Mouse (Mus musculus) intestine, embryonic 14.5 days (tissue): ENCODE results near the gene Methig1. TPM values are rescaled to one million over a fixed set of nuclear protein-coding genes. Genes with fewer than 3 reads are reported as not detected.

ENCODE experiments used
- ATAC-seq: fragments of 200-750 bp; cut with Nextera tagmentation; replicated peaks from 2 replicates; pipeline ENCODE4 v1.8.0; 2017; ENCODE audit warnings: low read depth, moderate number of reproducible peaks, moderate TSS enrichment, moderate library complexity; ENCODE audit not compliant: low FRiP score, low TSS enrichment
- DNase-seq: peaks from one replicate; pipeline ENCODE4 v3.0.0-alpha.2; 2018; ENCODE audit warnings: low spot score
- H3K27ac ChIP-seq: fragments of 300-500 bp; sonication (generic); 2 replicates; pipeline ENCODE4 v1.5.1; 2014; ENCODE audit warnings: low read depth, mild to moderate bottlenecking, control low read depth
- H3K27me3 ChIP-seq: fragments of 300-500 bp; sonication (generic); replicated peaks from 2 replicates; pipeline ENCODE4 v1.6.1; 2014; ENCODE audit warnings: low read length, control low read depth; ENCODE audit not compliant: control insufficient read depth, insufficient read depth
- H3K36me3 ChIP-seq: fragments of 300-500 bp; sonication (generic); 2 replicates; pipeline ENCODE4 v1.6.1; 2014; ENCODE audit warnings: low read length, control low read depth; ENCODE audit not compliant: control insufficient read depth, insufficient read depth
- H3K4me1 ChIP-seq: fragments of 300-500 bp; sonication (generic); replicated peaks from 2 replicates; pipeline ENCODE4 v1.6.1; 2014; ENCODE audit warnings: low read length, control low read depth, mixed read lengths; ENCODE audit not compliant: control insufficient read depth, insufficient read depth
- H3K4me2 ChIP-seq: fragments of 300-500 bp; sonication (generic); 2 replicates; pipeline ENCODE4 v1.6.1; 2014; ENCODE audit warnings: low read length
- H3K4me3 ChIP-seq: fragments of 300-500 bp; sonication (generic); 2 replicates; pipeline ENCODE4 v1.5.1; 2014; ENCODE audit warnings: low read depth, low read length, control low read depth, mixed read lengths
- H3K9ac ChIP-seq: fragments of 300-500 bp; sonication (generic); 2 replicates; pipeline ENCODE4 v1.6.1; 2014; ENCODE audit warnings: mild to moderate bottlenecking, low read length
- H3K9me3 ChIP-seq: fragments of 300-500 bp; sonication (generic); 2 replicates; pipeline ENCODE4 v1.6.1; 2016; ENCODE audit warnings: low read length, control low read depth; ENCODE audit not compliant: control insufficient read depth
- WGBS: fragments of 180-500 bp; shearing (Covaris S2); extraction: QIAGEN DNeasy Blood & Tissue Kit; methylation state at CpG from one replicate; pipeline ENCODE4 v1.1.7; 2014; 5-methylcytosine and 5-hydroxymethylcytosine counted together
- polyA plus RNA-seq: library from polyadenylated mRNA; unstranded; fragments of >200 nt; fragmentation: Nextera tagmentation; extraction: Ambion mirVana; gene quantifications from 2 replicates; pipeline ENCODE4 v1.2.1, GENCODE M21; 2014

Methig1 gene
- polyA plus RNA-seq, 1 experiment from 2014 or later, result not detected

DNA sequence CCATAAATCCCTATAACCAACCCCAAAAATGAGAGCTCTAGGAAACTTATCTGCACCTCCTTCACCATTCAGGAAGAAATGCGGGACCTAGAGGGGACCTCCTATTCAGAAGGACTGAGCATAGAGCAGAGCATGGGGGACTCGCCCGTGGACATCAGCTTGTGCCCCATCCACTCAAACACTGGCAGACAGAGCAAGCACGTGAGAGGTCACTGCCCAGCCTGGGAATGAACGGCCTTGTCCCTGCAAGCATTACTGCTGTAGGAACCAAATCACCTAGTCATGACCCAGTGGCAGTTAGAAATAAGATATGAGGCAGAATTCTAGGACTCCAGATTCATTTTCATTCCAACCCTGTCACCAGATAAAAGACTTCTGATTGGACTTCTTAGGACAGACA is 58.8 kb downstream of the Methig1 start:
- WGBS, result 86% methylated on average over 5 of the region's 5 CpGs
- H3K36me3 ChIP-seq, result peaks cover 32% of the 10 kb centered on the region
- H3K4me3 ChIP-seq, result no peak overlapping the region
- no peak overlapping the region for H3K9ac ChIP-seq
- H3K4me1 ChIP-seq, result no peaks in the 10 kb centered on the region
- no peak overlapping the region for H3K4me2 ChIP-seq
- DNase-seq (no peak), ATAC-seq (no peak)
- no peak overlapping the region for H3K27ac ChIP-seq
- no peaks in the 10 kb centered on the region for H3K27me3 ChIP-seq
- H3K9me3 ChIP-seq, result no peaks in the 10 kb centered on the region

DNA sequence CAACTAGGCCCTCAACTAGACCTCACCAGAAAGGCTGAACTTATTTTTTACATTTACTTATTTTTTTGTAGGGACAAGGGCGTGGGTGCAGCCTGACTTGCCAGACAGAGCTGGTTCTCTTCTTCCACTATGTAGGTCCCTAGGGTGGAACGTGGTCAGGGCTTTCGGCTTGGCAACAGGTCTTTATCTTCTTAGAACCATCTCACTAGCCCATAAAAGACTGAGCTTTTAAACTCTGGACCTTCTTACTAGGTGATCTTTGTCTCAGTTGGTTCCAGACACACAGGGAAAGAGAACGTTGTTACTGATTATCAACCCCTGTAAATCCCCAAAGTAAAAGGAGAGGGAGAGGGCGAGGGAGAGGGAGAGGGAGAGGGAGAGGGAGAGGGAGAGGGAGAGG is 60.4 kb downstream of the Methig1 start:
- no peaks in the 10 kb centered on the region for H3K9me3 ChIP-seq
- no peaks in the 10 kb centered on the region for H3K4me1 ChIP-seq
- H3K4me3 ChIP-seq, result no peak overlapping the region
- no peak overlapping the region for H3K27ac ChIP-seq
- H3K4me2 ChIP-seq, result no peak overlapping the region
- no peak overlapping the region for H3K9ac ChIP-seq
- no peaks in the 10 kb centered on the region for H3K27me3 ChIP-seq
- 75% methylated on average over 4 of the region's 5 CpGs for WGBS
- no peak for DNase-seq
- peaks cover 27% of the 10 kb centered on the region for H3K36me3 ChIP-seq
- no peak for ATAC-seq

DNA sequence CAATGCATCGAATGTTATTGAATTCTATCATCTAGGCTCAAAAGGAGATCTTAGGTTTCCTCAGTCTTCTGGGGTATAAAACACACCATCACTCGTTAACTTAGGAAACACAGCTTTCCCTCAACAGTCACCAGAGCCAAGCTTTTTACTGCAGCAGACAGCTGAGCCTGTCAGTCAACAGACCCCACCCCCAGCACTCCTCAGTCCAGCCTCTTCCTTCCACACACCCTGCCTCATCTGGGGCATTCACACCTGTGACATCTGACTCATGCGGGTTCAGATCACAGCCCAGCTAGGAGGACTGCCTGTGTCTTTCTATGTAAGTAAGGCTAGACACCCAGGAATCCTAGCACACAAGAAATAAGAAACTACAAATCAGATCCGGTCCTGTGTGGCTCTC is 61.1 kb downstream of the Methig1 start:
- DNase-seq (no peak), ATAC-seq (0 out of 2 replicates have a peak, but pooled peaks have one; percentile 62)
- no peak overlapping the region for H3K27ac ChIP-seq
- no peak overlapping the region for H3K4me2 ChIP-seq
- H3K4me1 ChIP-seq, result no peaks in the 10 kb centered on the region
- no peak overlapping the region for H3K9ac ChIP-seq
- peaks cover 21% of the 10 kb centered on the region for H3K36me3 ChIP-seq
- H3K4me3 ChIP-seq, result no peak overlapping the region
- H3K9me3 ChIP-seq, result no peaks in the 10 kb centered on the region
- no peaks in the 10 kb centered on the region for H3K27me3 ChIP-seq
- WGBS, result 54% methylated on average over 4 of the region's 4 CpGs

DNA sequence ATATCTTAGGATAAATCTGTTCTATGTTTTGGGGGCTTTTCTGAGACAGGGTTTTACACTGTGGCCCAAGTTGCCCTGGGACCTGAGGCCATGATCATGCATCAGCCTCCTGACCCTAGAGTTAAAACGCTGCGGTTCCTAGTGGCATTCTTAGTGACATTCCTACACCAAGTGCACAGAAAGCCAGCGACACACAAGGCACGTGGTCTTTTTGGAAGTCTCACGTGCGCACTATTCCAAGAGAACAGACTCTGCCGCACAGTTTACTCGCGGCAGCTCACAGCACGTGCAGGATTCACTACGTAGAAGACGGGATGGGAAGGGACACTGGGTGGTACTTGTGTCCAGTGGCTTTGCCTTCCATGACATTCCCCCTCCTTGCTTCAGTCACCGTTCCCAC is 62.0 kb downstream of the Methig1 start:
- no peak for ATAC-seq
- Histone ChIP-seq H3K9ac (no peak overlapping the region), H3K27me3 (no peaks in the 10 kb centered on the region), H3K9me3 (no peaks in the 10 kb centered on the region), H3K27ac (no peak overlapping the region), H3K4me3 (no peak overlapping the region), H3K4me2 (no peak overlapping the region), H3K36me3 (peaks cover 12% of the 10 kb centered on the region), H3K4me1 (0 out of 2 replicates have a peak, but pooled peaks cover 1% of the 10 kb centered on the region)
- no peak for DNase-seq
- WGBS, result 93% methylated on average over 13 of the region's 13 CpGs

DNA sequence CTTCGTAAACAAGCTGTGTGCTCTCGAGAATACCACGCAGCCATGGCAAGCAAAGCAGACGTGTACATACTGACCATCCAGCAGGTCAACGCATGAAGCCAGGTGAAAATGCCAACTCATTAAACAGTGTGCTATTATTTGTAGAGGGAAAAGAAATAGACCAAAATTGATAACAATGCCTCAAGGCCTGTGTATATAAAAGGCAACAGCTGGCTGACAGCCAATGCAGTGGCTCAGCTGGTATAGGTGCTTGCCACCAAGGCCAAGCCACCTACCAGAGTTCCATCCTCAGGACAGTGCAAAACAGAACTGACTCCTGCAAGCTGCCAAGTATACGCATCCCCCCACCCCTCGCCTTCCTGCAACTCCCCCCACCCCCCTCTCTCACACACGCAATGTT is 62.7 kb downstream of the Methig1 start:
- Histone ChIP-seq H3K9ac (no peak overlapping the region), H3K27ac (no peak overlapping the region), H3K4me3 (no peak overlapping the region), H3K36me3 (peaks cover 7% of the 10 kb centered on the region), H3K4me1 (0 out of 2 replicates have a peak, but pooled peaks cover 4% of the 10 kb centered on the region), H3K9me3 (no peaks in the 10 kb centered on the region), H3K27me3 (no peaks in the 10 kb centered on the region), H3K4me2 (no peak overlapping the region)
- ATAC-seq, result no peak
- no peak for DNase-seq
- WGBS, result 80% methylated on average over 8 of the region's 8 CpGs

DNA sequence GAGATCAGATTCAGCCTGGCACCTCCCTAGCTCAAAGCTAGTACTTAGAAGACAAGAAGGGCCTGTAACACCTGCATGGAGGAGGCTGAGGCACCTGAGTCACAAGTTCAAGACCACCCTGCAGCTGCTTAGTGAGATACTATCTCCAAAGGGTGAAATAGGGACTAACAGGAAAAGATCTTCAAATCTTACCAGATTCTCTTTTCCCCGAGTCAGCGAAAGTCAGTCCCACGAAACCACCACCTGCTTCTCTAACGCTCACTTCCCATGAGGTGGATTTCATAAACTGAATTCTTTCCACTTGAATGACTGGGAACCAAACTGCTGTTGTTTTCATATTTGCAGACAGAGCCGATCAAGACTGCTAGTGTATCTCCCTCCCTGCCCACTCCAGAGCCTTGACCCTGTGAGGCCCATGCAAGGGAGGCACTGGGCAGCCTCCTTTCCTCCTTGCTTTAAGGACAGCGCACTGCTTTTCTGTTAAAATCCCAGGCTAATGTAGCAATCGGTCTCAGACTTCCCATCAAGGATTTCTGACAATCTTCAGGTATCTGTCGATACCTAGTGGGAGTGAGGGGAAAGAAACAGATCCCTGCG is 65.0 kb downstream of the Methig1 start:
- H3K4me3 ChIP-seq, result no peak overlapping the region
- peaks cover 13% of the 10 kb centered on the region; the same call in 1 of the 2 replicates for H3K4me1 ChIP-seq
- no peaks in the 10 kb centered on the region for H3K27me3 ChIP-seq
- no peak for DNase-seq
- 79% methylated on average over 9 of the region's 9 CpGs for WGBS
- no peak for ATAC-seq
- no peak overlapping the region for H3K9ac ChIP-seq
- no peak overlapping the region for H3K27ac ChIP-seq
- H3K9me3 ChIP-seq, result no peaks in the 10 kb centered on the region
- H3K36me3 ChIP-seq, result no peaks in the 10 kb centered on the region
- no peak overlapping the region for H3K4me2 ChIP-seq

DNA sequence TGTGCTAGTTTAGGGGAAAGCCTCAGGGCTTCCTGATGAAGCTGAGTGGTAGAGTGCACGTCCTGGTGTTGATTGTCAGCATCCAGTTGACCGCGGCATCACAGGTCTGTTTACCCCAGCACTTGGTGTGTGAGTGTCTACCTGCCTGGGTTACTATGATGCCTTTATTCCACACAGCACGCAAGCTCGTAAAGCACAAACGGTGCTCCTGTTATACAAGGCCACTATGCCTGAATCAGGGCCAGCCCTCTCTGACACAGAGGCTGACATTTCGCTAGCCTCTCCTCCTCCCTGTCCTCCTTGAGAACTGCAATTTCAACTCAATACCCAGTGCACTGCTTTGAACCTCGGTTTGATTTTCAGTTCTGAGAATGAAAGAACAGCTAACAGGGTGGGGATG is 66.4 kb downstream of the Methig1 start:
- no peaks in the 10 kb centered on the region for H3K9me3 ChIP-seq
- H3K4me1 ChIP-seq, result peaks cover 14% of the 10 kb centered on the region; the same call in 1 of the 2 replicates
- no peak overlapping the region for H3K4me3 ChIP-seq
- DNase-seq (no peak), ATAC-seq (no peak)
- peaks cover 6% of the 10 kb centered on the region; the same call in 1 of the 2 replicates for H3K27me3 ChIP-seq
- H3K4me2 ChIP-seq, result no peak overlapping the region
- WGBS, result 72% methylated on average over 8 of the region's 8 CpGs
- no peaks in the 10 kb centered on the region for H3K36me3 ChIP-seq
- no peak overlapping the region for H3K27ac ChIP-seq
- H3K9ac ChIP-seq, result no peak overlapping the region

DNA sequence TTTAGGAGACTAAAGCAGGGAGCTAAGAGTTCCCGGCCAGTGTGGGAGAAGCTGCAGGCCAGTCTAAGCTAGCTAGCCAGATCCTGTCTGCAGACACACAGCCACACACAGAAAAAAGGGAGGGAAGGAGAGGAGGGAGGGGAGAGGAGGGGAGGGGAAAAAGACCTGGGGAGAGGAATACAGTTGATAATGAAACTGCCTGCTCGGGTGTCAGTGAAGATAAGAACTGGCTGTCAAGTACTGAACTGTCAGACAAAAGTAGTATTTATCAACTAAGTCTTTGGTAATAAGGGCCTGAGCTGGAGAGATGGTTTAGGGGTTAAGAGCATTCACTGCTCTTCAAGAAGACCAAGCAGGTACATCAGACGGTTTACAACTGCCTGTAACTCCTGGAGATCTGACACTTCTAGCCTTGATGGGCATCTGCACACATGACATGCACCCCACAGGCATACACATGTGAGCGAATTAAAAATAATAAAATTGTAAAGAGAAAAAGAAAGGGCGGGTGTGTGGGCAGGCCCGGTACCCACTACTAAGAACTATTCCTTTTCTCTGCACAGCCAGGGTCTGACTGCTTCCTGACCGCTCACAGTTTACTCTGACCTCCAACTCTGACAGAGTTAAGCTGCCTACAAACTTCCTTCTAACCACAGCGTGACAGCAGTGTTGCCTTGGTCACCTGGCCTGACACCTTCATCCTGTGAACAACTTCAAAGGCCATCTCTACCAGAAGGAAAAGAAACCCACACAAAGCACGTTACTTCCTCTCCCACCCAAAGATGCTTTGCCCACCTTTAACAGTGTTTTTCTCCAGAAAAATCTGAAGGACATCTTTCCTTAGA is 67.2 kb downstream of the Methig1 start:
- Histone ChIP-seq H3K4me3 (no peak overlapping the region), H3K9ac (no peak overlapping the region), H3K27ac (no peak overlapping the region), H3K27me3 (peaks cover 14% of the 10 kb centered on the region), H3K4me1 (peaks cover 17% of the 10 kb centered on the region; the same call in 1 of the 2 replicates), H3K4me2 (no peak overlapping the region), H3K9me3 (no peaks in the 10 kb centered on the region), H3K36me3 (no peaks in the 10 kb centered on the region)
- DNase-seq (no peak), ATAC-seq (no peak)
- 62% methylated on average over 9 of the region's 9 CpGs for WGBS
